Mouse (Mus musculus) liver, embryonic 15.5 days (tissue): ENCODE results near the gene Itga6. TPM values are rescaled to one million over a fixed set of nuclear protein-coding genes. Genes with fewer than 3 reads are reported as not detected.

Experiments used
- ATAC-seq: fragments of 200-750 bp; cut with Nextera tagmentation; 2 replicates; pipeline ENCODE4 v1.8.0; 2017; ENCODE audit warnings: moderate number of reproducible peaks, mild to moderate bottlenecking, moderate library complexity; ENCODE audit not compliant: insufficient read depth
- H3K27ac ChIP-seq: fragments of 300-500 bp; sonication (generic); replicated peaks from 2 replicates; pipeline ENCODE4 v1.5.1; 2015; ENCODE audit warnings: mild to moderate bottlenecking, inconsistent platforms
- H3K27me3 ChIP-seq: fragments of 300-500 bp; sonication (generic); 2 replicates; pipeline ENCODE4 v1.6.1; 2015; ENCODE audit warnings: mild to moderate bottlenecking, inconsistent platforms
- H3K36me3 ChIP-seq: fragments of 300-500 bp; sonication (generic); replicated peaks from 2 replicates; pipeline ENCODE4 v1.6.1; 2015; ENCODE audit warnings: moderate library complexity, mild to moderate bottlenecking, inconsistent platforms
- H3K4me1 ChIP-seq: fragments of 300-500 bp; sonication (generic); replicated peaks from 2 replicates; pipeline ENCODE4 v1.6.1; 2015; ENCODE audit warnings: inconsistent platforms
- H3K4me2 ChIP-seq: fragments of 300-500 bp; sonication (generic); 2 replicates; pipeline ENCODE4 v1.6.1; 2015; ENCODE audit warnings: moderate library complexity, mild to moderate bottlenecking, inconsistent platforms
- H3K4me3 ChIP-seq: fragments of 300-500 bp; sonication (generic); replicated peaks from 2 replicates; pipeline ENCODE4 v1.5.1; 2015; ENCODE audit warnings: mild to moderate bottlenecking, inconsistent platforms
- H3K9ac ChIP-seq: fragments of 300-500 bp; sonication (generic); 2 replicates; pipeline ENCODE4 v1.6.1; 2015; ENCODE audit warnings: moderate library complexity, mild to moderate bottlenecking, inconsistent platforms
- H3K9me3 ChIP-seq: fragments of 300-500 bp; sonication (generic); replicated peaks from 2 replicates; pipeline ENCODE4 v1.6.1; 2016; ENCODE audit warnings: inconsistent platforms
- WGBS: fragments of 180-500 bp; shearing (Covaris S2); methylation state at CpG from one replicate; pipeline ENCODE4 v1.1.7; 2015; ENCODE audit warnings: mixed read lengths; ENCODE audit not compliant: insufficient replicate concordance; 5-methylcytosine and 5-hydroxymethylcytosine counted together
- polyA plus RNA-seq: library from polyadenylated mRNA; unstranded; fragments of >200 nt; fragmentation: Nextera tagmentation; extraction: Ambion mirVana; gene quantifications from 2 replicates; pipeline ENCODE4 v1.2.1, GENCODE M21; 2015

Itga6 gene
- polyA plus RNA-seq, 1 experiment from 2014 or later, result 6.6 TPM

DNA sequence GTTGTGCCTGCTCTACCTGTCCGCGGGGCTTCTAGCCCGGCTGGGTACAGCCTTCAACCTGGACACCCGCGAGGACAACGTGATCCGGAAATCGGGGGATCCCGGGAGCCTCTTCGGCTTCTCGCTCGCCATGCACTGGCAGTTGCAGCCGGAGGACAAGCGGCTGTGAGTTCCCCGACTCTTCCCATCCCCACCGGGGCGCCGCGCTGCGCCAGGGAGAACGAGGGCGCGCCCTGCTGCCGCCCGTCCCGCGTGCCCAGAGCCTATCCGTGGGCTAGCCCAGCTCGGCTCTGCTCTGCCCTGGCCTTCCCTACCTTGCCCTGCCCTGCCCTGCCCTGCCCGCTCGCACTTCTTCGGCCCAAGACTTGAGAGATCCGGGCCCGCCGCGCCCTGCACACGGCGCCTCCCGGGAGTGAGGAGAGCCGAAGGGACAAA is 41.8 kb downstream of the Itga6 start:
- peak overlapping the region; percentile 24; the same call in 1 of the 2 replicates for H3K27ac ChIP-seq
- no peaks in the 10 kb centered on the region for H3K36me3 ChIP-seq
- no peaks in the 10 kb centered on the region for H3K9me3 ChIP-seq
- under 1% methylated on average over 40 of the region's 40 CpGs for WGBS
- peaks cover 54% of the 10 kb centered on the region for H3K27me3 ChIP-seq
- ATAC-seq, result peak; percentile 68
- H3K9ac ChIP-seq, result peak overlapping the region; percentile 52
- H3K4me2 ChIP-seq, result peak overlapping the region; percentile 97
- peak overlapping the region; percentile 68 for H3K4me3 ChIP-seq
- H3K4me1 ChIP-seq, result peaks cover 18% of the 10 kb centered on the region

GRCm38 (mm10) chr2:71787591-71788460 is 42.4 kb downstream of the Itga6 start:
- Histone ChIP-seq H3K27ac (0 out of 2 replicates have a peak overlapping the region, but pooled peaks have one; percentile 24), H3K9me3 (no peaks in the 10 kb centered on the region), H3K36me3 (no peaks in the 10 kb centered on the region), H3K4me2 (peak overlapping the region; percentile 97), H3K9ac (peak overlapping the region; percentile 52), H3K27me3 (peaks cover 51% of the 10 kb centered on the region), H3K4me3 (peak overlapping the region; percentile 68), H3K4me1 (peaks cover 18% of the 10 kb centered on the region)
- ATAC-seq, result no peak
- 5% methylated on average over 32 of the region's 32 CpGs for WGBS

DNA sequence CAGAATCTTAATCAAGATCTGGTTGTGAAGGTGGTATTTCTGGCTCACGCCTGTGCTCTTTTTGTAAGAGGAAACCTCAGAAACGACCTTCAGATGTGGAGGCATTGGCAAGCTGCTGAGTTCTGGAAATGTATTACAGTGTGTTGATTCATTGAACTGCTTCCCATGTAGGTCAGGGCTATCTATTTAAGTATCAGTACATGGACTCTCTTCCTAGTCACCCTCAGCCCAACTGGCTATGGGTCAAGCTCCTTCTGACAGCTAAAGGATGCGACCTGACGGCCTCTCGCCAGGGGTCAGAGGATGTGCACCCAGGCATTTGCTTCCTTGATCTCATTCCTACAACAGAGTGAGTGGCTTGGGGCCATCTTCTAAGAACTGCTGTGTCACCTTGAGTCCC is 45.3 kb downstream of the Itga6 start:
- no peak overlapping the region for H3K9ac ChIP-seq
- no peaks in the 10 kb centered on the region for H3K9me3 ChIP-seq
- H3K4me1 ChIP-seq, result peaks cover 18% of the 10 kb centered on the region
- no peak overlapping the region for H3K4me3 ChIP-seq
- H3K36me3 ChIP-seq, result no peaks in the 10 kb centered on the region
- H3K4me2 ChIP-seq, result no peak overlapping the region
- 54% methylated on average over 5 of the region's 5 CpGs for WGBS
- ATAC-seq, result no peak
- no peak overlapping the region for H3K27ac ChIP-seq
- H3K27me3 ChIP-seq, result peaks cover 36% of the 10 kb centered on the region

GRCm38 (mm10) chr2:71791203-71791602 is 45.8 kb downstream of the Itga6 start:
- WGBS, result 60% methylated on average over 2 of the region's 2 CpGs
- Histone ChIP-seq H3K27ac (no peak overlapping the region), H3K4me3 (no peak overlapping the region), H3K27me3 (peaks cover 32% of the 10 kb centered on the region), H3K9me3 (no peaks in the 10 kb centered on the region), H3K4me1 (peaks cover 18% of the 10 kb centered on the region), H3K9ac (no peak overlapping the region), H3K36me3 (no peaks in the 10 kb centered on the region), H3K4me2 (no peak overlapping the region)
- no peak for ATAC-seq

GRCm38 (mm10) chr2:71794139-71794538 is 48.7 kb downstream of the Itga6 start:
- H3K4me2 ChIP-seq, result no peak overlapping the region
- no peak overlapping the region for H3K4me3 ChIP-seq
- peaks cover 4% of the 10 kb centered on the region for H3K27me3 ChIP-seq
- H3K4me1 ChIP-seq, result no peaks in the 10 kb centered on the region
- H3K9ac ChIP-seq, result no peak overlapping the region
- 55% methylated on average over 6 of the region's 6 CpGs for WGBS
- no peaks in the 10 kb centered on the region for H3K36me3 ChIP-seq
- no peaks in the 10 kb centered on the region for H3K9me3 ChIP-seq
- no peak for ATAC-seq
- H3K27ac ChIP-seq, result no peak overlapping the region

GRCm38 (mm10) chr2:71796787-71797186 is 51.4 kb downstream of the Itga6 start:
- Histone ChIP-seq H3K9ac (no peak overlapping the region), H3K9me3 (no peaks in the 10 kb centered on the region), H3K27ac (no peak overlapping the region), H3K27me3 (no peaks in the 10 kb centered on the region), H3K4me2 (no peak overlapping the region), H3K4me3 (no peak overlapping the region), H3K36me3 (no peaks in the 10 kb centered on the region), H3K4me1 (no peaks in the 10 kb centered on the region)
- no peak for ATAC-seq
- WGBS, result 66% methylated on average over 6 of the region's 6 CpGs

- no peak overlapping the region for H3K9ac ChIP-seq
- no peak overlapping the region for H3K4me2 ChIP-seq
- ATAC-seq, result no peak
- no peaks in the 10 kb centered on the region for H3K27me3 ChIP-seq
- no peak overlapping the region for H3K27ac ChIP-seq
- no peak overlapping the region for H3K4me3 ChIP-seq
- H3K36me3 ChIP-seq, result no peaks in the 10 kb centered on the region
- no peaks in the 10 kb centered on the region for H3K4me1 ChIP-seq
- WGBS, result 42% methylated on average over 6 of the region's 6 CpGs
- no peaks in the 10 kb centered on the region for H3K9me3 ChIP-seq
These were observed 55.4 kb downstream of the Itga6 start for GRCm38 (mm10) chr2:71800798-71801197.

DNA sequence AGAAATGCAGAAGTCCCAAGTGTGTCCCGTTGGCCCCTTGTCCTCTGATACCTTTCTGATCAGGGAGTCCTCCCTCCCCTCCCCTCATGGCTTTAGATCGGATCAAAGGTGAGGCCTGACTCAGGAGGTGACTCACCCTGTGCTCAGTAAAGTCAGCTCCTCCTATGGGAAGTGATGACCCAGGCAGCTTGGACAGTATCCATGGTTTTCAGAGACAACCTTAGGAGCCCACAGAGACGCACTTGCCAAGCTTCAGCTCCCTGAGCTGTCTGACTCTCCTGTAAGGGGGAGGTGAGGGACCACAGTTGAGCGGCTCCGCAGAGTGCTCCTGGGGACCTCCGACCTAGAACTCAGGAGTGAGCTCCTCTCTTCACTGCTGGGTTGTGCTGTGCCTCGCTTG is 56.3 kb downstream of the Itga6 start:
- Histone ChIP-seq H3K27ac (no peak overlapping the region), H3K4me1 (no peaks in the 10 kb centered on the region), H3K4me2 (no peak overlapping the region), H3K27me3 (no peaks in the 10 kb centered on the region), H3K9me3 (no peaks in the 10 kb centered on the region), H3K9ac (no peak overlapping the region), H3K4me3 (no peak overlapping the region), H3K36me3 (no peaks in the 10 kb centered on the region)
- WGBS, result 68% methylated on average over 7 of the region's 7 CpGs
- ATAC-seq, result no peak

DNA sequence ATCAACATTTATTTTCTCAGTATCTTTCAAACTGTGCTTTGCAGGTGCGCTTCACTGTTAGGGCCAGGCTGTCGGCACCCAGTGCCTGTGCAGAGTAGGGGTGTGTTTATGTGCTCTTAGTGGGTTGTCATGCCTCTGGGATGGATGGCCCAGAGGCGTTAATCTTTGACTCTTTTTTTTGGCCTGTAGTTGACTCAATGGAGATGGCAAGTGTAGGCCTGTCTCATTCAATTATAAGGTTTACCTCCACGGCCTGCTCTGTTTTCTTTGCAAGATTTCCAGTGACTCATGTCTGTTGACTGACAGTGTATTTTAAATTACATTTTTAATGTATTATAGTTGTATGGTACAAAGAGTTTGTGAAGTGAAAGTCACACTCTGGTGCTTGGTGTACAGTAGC is 56.7 kb downstream of the Itga6 start:
- Histone ChIP-seq H3K36me3 (no peaks in the 10 kb centered on the region), H3K4me2 (no peak overlapping the region), H3K27me3 (no peaks in the 10 kb centered on the region), H3K4me1 (no peaks in the 10 kb centered on the region), H3K4me3 (no peak overlapping the region), H3K27ac (no peak overlapping the region), H3K9me3 (no peaks in the 10 kb centered on the region), H3K9ac (no peak overlapping the region)
- no peak for ATAC-seq
- WGBS, result 58% methylated on average over 4 of the region's 4 CpGs

DNA sequence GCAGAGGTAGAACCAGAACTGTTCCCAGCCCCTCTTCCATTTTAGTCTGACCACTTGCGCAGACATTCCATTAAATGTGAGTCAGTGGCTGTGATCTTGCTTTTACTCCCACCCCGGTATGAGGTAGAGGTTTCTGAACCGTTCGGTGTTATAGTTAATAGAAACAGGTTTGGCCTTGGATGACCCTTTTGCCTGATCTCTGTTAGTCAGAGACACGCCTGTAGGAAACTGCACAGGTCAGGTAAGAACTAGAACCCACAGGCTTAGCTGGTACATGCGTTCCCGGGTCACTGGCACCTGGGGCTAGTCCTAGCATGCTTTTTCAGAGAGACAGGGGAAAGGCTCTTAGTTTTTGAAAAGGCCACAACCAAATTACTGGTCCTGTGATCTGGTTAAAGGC is 59.7 kb downstream of the Itga6 start:
- no peak for ATAC-seq
- peaks cover 6% of the 10 kb centered on the region for H3K4me1 ChIP-seq
- no peaks in the 10 kb centered on the region for H3K36me3 ChIP-seq
- no peak overlapping the region for H3K9ac ChIP-seq
- H3K9me3 ChIP-seq, result no peaks in the 10 kb centered on the region
- WGBS, result 74% methylated on average over 7 of the region's 7 CpGs
- no peaks in the 10 kb centered on the region for H3K27me3 ChIP-seq
- no peak overlapping the region for H3K27ac ChIP-seq
- H3K4me3 ChIP-seq, result no peak overlapping the region
- no peak overlapping the region for H3K4me2 ChIP-seq

- no peak overlapping the region for H3K27ac ChIP-seq
- H3K4me1 ChIP-seq, result peaks cover 6% of the 10 kb centered on the region
- H3K9me3 ChIP-seq, result no peaks in the 10 kb centered on the region
- H3K27me3 ChIP-seq, result no peaks in the 10 kb centered on the region
- 56% methylated on average over 11 of the region's 11 CpGs for WGBS
- no peak for ATAC-seq
- no peak overlapping the region for H3K4me2 ChIP-seq
- no peak overlapping the region for H3K4me3 ChIP-seq
- H3K36me3 ChIP-seq, result no peaks in the 10 kb centered on the region
- H3K9ac ChIP-seq, result no peak overlapping the region
These were observed 60.5 kb downstream of the Itga6 start for GRCm38 (mm10) chr2:71805611-71806567.
